Mouse (Mus musculus) megakaryocyte-erythroid progenitor cell, adult 5-6 weeks (primary cell): ENCODE measurements around the gene Trim50. TPM values are rescaled to one million over a fixed set of nuclear protein-coding genes. Genes with fewer than 3 reads are reported as not detected.
A peak's percentile ranks its signal among the peaks of the same experiment; 100 is the strongest.

ENCODE experiments used
- ATAC-seq: replicated peaks from 2 replicates; pipeline ENCODE4 v1.8.0; 2016; ENCODE audit warnings: mild to moderate bottlenecking, inconsistent platforms; ENCODE audit not compliant: severe bottlenecking, poor library complexity, low FRiP score, low TSS enrichment
- total RNA-seq, 2 experiments: library from RNA; stranded (forward) in 1 of 2; stranded (reverse) in 1 of 2; fragments of 200-1000, 215-1000 nt in 1 of 2; fragments of >200 nt in 1 of 2; fragmentation: Nextera tagmentation in 1 of 2; gene quantifications; 2 replicates each; pipeline ENCODE4 v1.2.3; 2014 to 2017

The Trim50 gene
- total RNA-seq (2014; fragmentation: Nextera tagmentation) (not detected in 2 replicates), total RNA-seq (2017) (not detected in 2 replicates)

- no peak for ATAC-seq
Observed at GRCm38 (mm10) chr5:135352995-135353394, at the start of gene Trim50. Gene Trim50, plus strand, starts transcription at chr5:135353295.

- no peak for ATAC-seq
Observed at GRCm38 (mm10) chr5:135306321-135306965, 46.7 kb upstream of the Trim50 start.

- ATAC-seq = no peak
Observed at GRCm38 (mm10) chr5:135316177-135316576, 36.9 kb upstream of the Trim50 start.

- no peak for ATAC-seq
Observed at GRCm38 (mm10) chr5:135319856-135320255, 33.2 kb upstream of the Trim50 start.

GRCm38 (mm10) chr5:135322197-135322596, 30.9 kb upstream of the Trim50 start:
- no peak for ATAC-seq

GRCm38 (mm10) chr5:135326121-135326659, 26.9 kb upstream of the Trim50 start:
- ATAC-seq = no peak

- ATAC-seq = no peak
Observed at GRCm38 (mm10) chr5:135329471-135329870, 23.6 kb upstream of the Trim50 start.

- no peak for ATAC-seq
Observed at GRCm38 (mm10) chr5:135330201-135330600, 22.9 kb upstream of the Trim50 start.

- ATAC-seq = no peak
Observed at GRCm38 (mm10) chr5:135331161-135331560, 21.9 kb upstream of the Trim50 start.

GRCm38 (mm10) chr5:135337575-135337974, 15.5 kb upstream of the Trim50 start:
- no peak for ATAC-seq

- peak; percentile 68 for ATAC-seq
Observed at GRCm38 (mm10) chr5:135345989-135346388, 7.1 kb upstream of the Trim50 start.

GRCm38 (mm10) chr5:135346430-135346829, 6.7 kb upstream of the Trim50 start:
- peak; percentile 38; the same call in 1 of the 2 replicates for ATAC-seq

GRCm38 (mm10) chr5:135347511-135348011, 5.5 kb upstream of the Trim50 start:
- no peak for ATAC-seq

GRCm38 (mm10) chr5:135349862-135350261, 3.2 kb upstream of the Trim50 start, which contains the start of gene Fkbp6:
Gene Fkbp6, minus strand, starts transcription at chr5:135350044.
- no peak for ATAC-seq

GRCm38 (mm10) chr5:135351606-135352005, 1.5 kb upstream of the Trim50 start:
- no peak for ATAC-seq

- ATAC-seq = peak; percentile 72
Observed at GRCm38 (mm10) chr5:135353564-135353963, 469 bp downstream of the Trim50 start.

- ATAC-seq = no peak
Observed at GRCm38 (mm10) chr5:135356090-135356489, 3.0 kb downstream of the Trim50 start.

GRCm38 (mm10) chr5:135357556-135357955, 4.5 kb downstream of the Trim50 start:
- no peak for ATAC-seq

- ATAC-seq = no peak
Observed at GRCm38 (mm10) chr5:135359772-135360171, 6.7 kb downstream of the Trim50 start.

- ATAC-seq = no peak
Observed at GRCm38 (mm10) chr5:135362572-135362971, 9.5 kb downstream of the Trim50 start.

GRCm38 (mm10) chr5:135363540-135363939, 10.4 kb downstream of the Trim50 start:
- peak; percentile 59 for ATAC-seq
